ENCODE assay signal across 8 mouse cellular contexts in the genomic region with DNA sequence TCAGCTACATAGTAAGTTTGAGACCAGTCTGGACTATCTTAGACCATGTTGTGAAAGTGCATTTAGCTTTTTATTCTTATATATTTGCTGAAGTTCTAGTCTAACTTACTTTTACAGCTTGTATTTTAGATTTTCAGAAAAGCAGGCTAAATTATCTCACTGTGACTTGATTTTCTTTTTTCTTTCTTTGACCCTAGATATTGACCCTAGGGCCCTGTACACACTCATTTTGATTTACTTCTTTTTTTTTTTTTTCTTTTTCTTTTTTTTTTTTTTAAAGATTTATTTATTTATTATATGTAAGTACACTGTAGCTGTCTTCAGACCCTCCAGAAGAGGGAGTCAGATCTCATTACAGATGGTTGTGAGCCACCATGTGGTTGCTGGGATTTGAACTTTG. TPM values are rescaled to one million over a fixed set of nuclear protein-coding genes. Genes with fewer than 3 reads are reported as not detected.
DNase-seq lines count a peak whose midpoint lies in the region; ATAC-seq and TF ChIP-seq lines count a peak whose summit lies in the region.
"Not testable (repeated sequence)": the region's sequence is repeated elsewhere in the genome, so short reads cannot be mapped to it uniquely, and the experiment has no call there.

No protein-coding gene starts in this region.

- not testable (repeated sequence) for TF ChIP-seq EP300 in MEL (IDR thresholded peaks at IDR 0.05; ENCODE audit: low read depth in 1 of 2, low read length in 2 of 2); liver, postnatal 0 days (IDR thresholded peaks at IDR 0.05; ENCODE audit: low read depth)

- ATAC-seq in heart, embryonic 14.5 days (ENCODE audit: insufficient number of reproducible peaks, insufficient read depth, low FRiP score, low read depth); hindbrain, embryonic 16.5 days; kidney, embryonic 16.5 days (ENCODE audit: low FRiP score, low TSS enrichment); liver, postnatal 0 days; midbrain, embryonic 14.5 days (ENCODE audit: low FRiP score, low TSS enrichment); stomach, embryonic 14.5 days (ENCODE audit: insufficient number of reproducible peaks, insufficient read depth, low FRiP score, low read depth): not testable (repeated sequence)

- not testable (repeated sequence) for TF ChIP-seq RAD21 in MEL (IDR thresholded peaks at IDR 0.05; ENCODE audit: low read depth, low read length)

- not testable (repeated sequence) for H3K4me3 ChIP-seq in MEL (ENCODE audit: control insufficient read depth in 1 of 2, insufficient read depth in 1 of 2, low read depth in 2 of 2, low read length in 2 of 2); hindbrain, embryonic 16.5 days (ENCODE audit: low read length); kidney, embryonic 16.5 days (ENCODE audit: low read length); liver, postnatal 0 days (ENCODE audit: low read depth, low read length); stomach, embryonic 14.5 days (ENCODE audit: low read depth, low read length)
- peak overlapping the region; percentile 64; the same call in 1 of the 2 replicates for H3K4me3 ChIP-seq in forebrain, embryonic 10.5 days
- H3K4me3 ChIP-seq in heart, embryonic 14.5 days (ENCODE audit: control insufficient read depth in 1 of 2, insufficient read depth in 1 of 2, low read depth in 1 of 2, low read length in 2 of 2), result peak overlapping the region in 1 of 2 experiments; percentile 4; a peak in 1 of 4 replicates
- peak overlapping the region; percentile 8; the same call in 1 of the 2 replicates for H3K4me3 ChIP-seq in midbrain, embryonic 14.5 days (replicated peaks; ENCODE audit: low read depth, low read length)

- TF ChIP-seq CTCF in MEL (IDR thresholded peaks at IDR 0.05 in 2 of 3, conservative IDR thresholded peaks at IDR 0.05 in 1 of 3; ENCODE audit: control insufficient read depth in 1 of 3, insufficient read depth in 1 of 3, low read depth in 2 of 3, low read length in 3 of 3, poor library complexity in 1 of 3, severe bottlenecking in 1 of 3); liver, postnatal 0 days (IDR thresholded peaks at IDR 0.05; ENCODE audit: low read depth): not testable (repeated sequence)

- H3K4me2 ChIP-seq in heart, embryonic 14.5 days (ENCODE audit: low read length), result peak overlapping the region; percentile 74
- peak overlapping the region; percentile 29; the same call in 1 of the 2 replicates for H3K4me2 ChIP-seq in hindbrain, embryonic 16.5 days (ENCODE audit: low read length)
- peak overlapping the region; percentile 60; the same call in 1 of the 2 replicates for H3K4me2 ChIP-seq in kidney, embryonic 16.5 days (replicated peaks; ENCODE audit: low read depth, low read length)
- peak overlapping the region; percentile 77 for H3K4me2 ChIP-seq in liver, postnatal 0 days (ENCODE audit: low read depth, low read length)
- H3K4me2 ChIP-seq in midbrain, embryonic 14.5 days (ENCODE audit: low read length), result peak overlapping the region; percentile 83; the same call in 1 of the 2 replicates
- peak overlapping the region; percentile 68; the same call in 1 of the 2 replicates for H3K4me2 ChIP-seq in stomach, embryonic 14.5 days (replicated peaks; ENCODE audit: low read depth, low read length)

- not testable (repeated sequence) for TF ChIP-seq POLR2A in MEL (IDR thresholded peaks at IDR 0.05; ENCODE audit: control insufficient read depth in 1 of 2, insufficient read depth in 1 of 2, low read depth in 1 of 2, low read length in 2 of 2, poor library complexity in 1 of 2)

- peaks cover 2 to 21% of the 10 kb centered on the region in 2 experiments; a peak in 3 of 4 replicates for H3K36me3 ChIP-seq in MEL (ENCODE audit: control insufficient read depth in 1 of 2, insufficient read depth in 2 of 2, low read length in 2 of 2)
- peaks cover 32% of the 10 kb centered on the region for H3K36me3 ChIP-seq in forebrain, embryonic 10.5 days (replicated peaks)
- H3K36me3 ChIP-seq in heart, embryonic 14.5 days (ENCODE audit: control insufficient read depth, insufficient read depth, low read length), result peaks cover 31% of the 10 kb centered on the region
- H3K36me3 ChIP-seq in hindbrain, embryonic 16.5 days (ENCODE audit: control insufficient read depth, insufficient read depth, low read length); liver, postnatal 0 days (replicated peaks; ENCODE audit: insufficient read depth, low read length): not testable (repeated sequence)
- H3K36me3 ChIP-seq in kidney, embryonic 16.5 days (ENCODE audit: insufficient read depth, low read length), result peaks cover 11% of the 10 kb centered on the region
- H3K36me3 ChIP-seq in midbrain, embryonic 14.5 days (ENCODE audit: control insufficient read depth, insufficient read depth, low read length), result peaks cover 23% of the 10 kb centered on the region
- H3K36me3 ChIP-seq in stomach, embryonic 14.5 days (ENCODE audit: control insufficient read depth, insufficient read depth, low read length), result peaks cover 14% of the 10 kb centered on the region

- not testable (repeated sequence) for H3K9ac ChIP-seq in MEL (ENCODE audit: control insufficient read depth, low read depth, low read length, poor library complexity, severe bottlenecking); heart, embryonic 14.5 days (ENCODE audit: low read length); hindbrain, embryonic 16.5 days (ENCODE audit: low read depth, low read length); kidney, embryonic 16.5 days (replicated peaks; ENCODE audit: low read length); liver, postnatal 0 days (replicated peaks); midbrain, embryonic 14.5 days (replicated peaks; ENCODE audit: low read length); stomach, embryonic 14.5 days (replicated peaks; ENCODE audit: low read depth, low read length)

- H3K4me1 ChIP-seq in MEL (ENCODE audit: control insufficient read depth in 1 of 2, insufficient read depth in 2 of 2, low read length in 2 of 2); stomach, embryonic 14.5 days (ENCODE audit: control insufficient read depth, insufficient read depth, low read length): not testable (repeated sequence)
- H3K4me1 ChIP-seq in forebrain, embryonic 10.5 days, result peaks cover 31% of the 10 kb centered on the region
- peaks cover 3 to 22% of the 10 kb centered on the region in 2 experiments; a peak in 3 of 4 replicates for H3K4me1 ChIP-seq in heart, embryonic 14.5 days (ENCODE audit: control insufficient read depth in 2 of 2, insufficient read depth in 2 of 2, low read length in 2 of 2)
- H3K4me1 ChIP-seq in hindbrain, embryonic 16.5 days (ENCODE audit: control insufficient read depth, insufficient read depth, low read depth, low read length), result peaks cover 19% of the 10 kb centered on the region
- peaks cover 25% of the 10 kb centered on the region for H3K4me1 ChIP-seq in kidney, embryonic 16.5 days (ENCODE audit: insufficient read depth, low read length)
- H3K4me1 ChIP-seq in liver, postnatal 0 days (ENCODE audit: insufficient read depth), result peaks cover 21% of the 10 kb centered on the region
- H3K4me1 ChIP-seq in midbrain, embryonic 14.5 days (ENCODE audit: control insufficient read depth, insufficient read depth, low read length), result peaks cover 20% of the 10 kb centered on the region

- peaks cover 38% of the 10 kb centered on the region for H3K79me2 ChIP-seq in MEL (ENCODE audit: control insufficient read depth, insufficient read depth, low read length, poor library complexity)

- not testable (repeated sequence) for DNase-seq in MEL (ENCODE audit: low read depth, low spot score); forebrain, embryonic 10.5 days (ENCODE audit: extremely low spot score, low spot score); liver, postnatal 0 days; midbrain, embryonic 14.5 days

- H3K27me3 ChIP-seq in MEL (ENCODE audit: control insufficient read depth in 1 of 2, insufficient read depth in 2 of 2, low read length in 2 of 2); forebrain, embryonic 10.5 days (ENCODE audit: poor library complexity, severe bottlenecking); heart, embryonic 14.5 days (ENCODE audit: control insufficient read depth, insufficient read depth, low read length); hindbrain, embryonic 16.5 days (replicated peaks; ENCODE audit: control insufficient read depth, insufficient read depth, low read length); kidney, embryonic 16.5 days (ENCODE audit: insufficient read depth, low read length); liver, postnatal 0 days (ENCODE audit: insufficient read depth, low read length); midbrain, embryonic 14.5 days (ENCODE audit: control insufficient read depth, insufficient read depth, low read length); stomach, embryonic 14.5 days (ENCODE audit: control insufficient read depth, insufficient read depth, low read length): not testable (repeated sequence)

- H3K27ac ChIP-seq in MEL (ENCODE audit: control insufficient read depth, low read depth, low read length); forebrain, embryonic 10.5 days; heart, embryonic 14.5 days (replicated peaks in 1 of 2; ENCODE audit: control insufficient read depth in 1 of 2, insufficient read depth in 1 of 2, low read depth in 2 of 2, low read length in 2 of 2); hindbrain, embryonic 16.5 days (ENCODE audit: low read depth, low read length); kidney, embryonic 16.5 days (ENCODE audit: low read length); midbrain, embryonic 14.5 days (replicated peaks; ENCODE audit: low read depth, low read length); stomach, embryonic 14.5 days (ENCODE audit: low read length): not testable (repeated sequence)
- peak overlapping the region; percentile 58; the same call in 1 of the 2 replicates for H3K27ac ChIP-seq in liver, postnatal 0 days (ENCODE audit: low read depth)

- H3K9me3 ChIP-seq in MEL (replicated peaks; ENCODE audit: insufficient read depth, low read length); forebrain, embryonic 10.5 days; heart, embryonic 14.5 days (ENCODE audit: control insufficient read depth, low read length); hindbrain, embryonic 16.5 days (ENCODE audit: control insufficient read depth, low read length); kidney, embryonic 16.5 days (ENCODE audit: low read length); liver, postnatal 0 days (ENCODE audit: low read length); midbrain, embryonic 14.5 days (ENCODE audit: control insufficient read depth, low read length); stomach, embryonic 14.5 days (ENCODE audit: control insufficient read depth, low read depth, low read length): not testable (repeated sequence)

RNA-seq across cellular contexts. Expression of gene Capza1, which starts 2.4 kb away (rescaled TPM):
- 141 and 171 TPM in 2 replicates for total RNA-seq in MEL (2012; rRNA removed)
- polyA plus RNA-seq in MEL (2012; ENCODE audit: insufficient read depth in 1 of 2, insufficient read length in 2 of 2, low read depth in 1 of 2, low replicate concordance in 2 of 2, missing spikeins in 1 of 2), result 100 to 1,000 TPM in 1 of 2 experiments, 10 to 100 TPM in 1; 60.2 to 135 TPM
- 206 and 214 TPM in 2 replicates for polyA plus RNA-seq in forebrain, embryonic 10.5 days (2016; fragmentation: Nextera tagmentation; extraction: Ambion mirVana)
- polyA plus RNA-seq in heart, embryonic 14.5 days (2014; fragmentation: Nextera tagmentation; extraction: Ambion mirVana), result 185 and 187 TPM in 2 replicates
- 141 and 155 TPM in 2 replicates for polyA plus RNA-seq in hindbrain, embryonic 16.5 days (2015; fragmentation: Nextera tagmentation; extraction: Ambion mirVana)
- 194 and 209 TPM in 2 replicates for polyA plus RNA-seq in kidney, embryonic 16.5 days (2015; fragmentation: Nextera tagmentation; extraction: Ambion mirVana)
- 44.1 and 50.9 TPM in 2 replicates for polyA plus RNA-seq in liver, postnatal 0 days (2015; fragmentation: Nextera tagmentation; extraction: Ambion mirVana)
- 144 and 213 TPM in 2 replicates for polyA plus RNA-seq in midbrain, embryonic 14.5 days (2014; fragmentation: Nextera tagmentation; extraction: Ambion mirVana)
- polyA plus RNA-seq in stomach, embryonic 14.5 days (2014; fragmentation: Nextera tagmentation; extraction: Ambion mirVana), result 196 and 202 TPM in 2 replicates

RNA-seq across cellular contexts. Expression of gene St7l, which starts 2.9 kb away (rescaled TPM):
- total RNA-seq in MEL (2012; rRNA removed), result 7.9 and 8.6 TPM in 2 replicates
- polyA plus RNA-seq in MEL (2012; ENCODE audit: insufficient read depth in 1 of 2, insufficient read length in 2 of 2, low read depth in 1 of 2, low replicate concordance in 2 of 2, missing spikeins in 1 of 2), result 1 to 10 TPM in 1 of 2 experiments, not detected in 1; 8.0 TPM
- 30.0 and 33.7 TPM in 2 replicates for polyA plus RNA-seq in forebrain, embryonic 10.5 days (2016; fragmentation: Nextera tagmentation; extraction: Ambion mirVana)
- 24.1 and 28.6 TPM in 2 replicates for polyA plus RNA-seq in heart, embryonic 14.5 days (2014; fragmentation: Nextera tagmentation; extraction: Ambion mirVana)
- 29.9 and 30.2 TPM in 2 replicates for polyA plus RNA-seq in hindbrain, embryonic 16.5 days (2015; fragmentation: Nextera tagmentation; extraction: Ambion mirVana)
- 36.0 and 39.9 TPM in 2 replicates for polyA plus RNA-seq in kidney, embryonic 16.5 days (2015; fragmentation: Nextera tagmentation; extraction: Ambion mirVana)
- polyA plus RNA-seq in liver, postnatal 0 days (2015; fragmentation: Nextera tagmentation; extraction: Ambion mirVana), result 15.8 and 16.4 TPM in 2 replicates
- polyA plus RNA-seq in midbrain, embryonic 14.5 days (2014; fragmentation: Nextera tagmentation; extraction: Ambion mirVana), result 34.4 and 40.1 TPM in 2 replicates
- 34.5 and 50.6 TPM in 2 replicates for polyA plus RNA-seq in stomach, embryonic 14.5 days (2014; fragmentation: Nextera tagmentation; extraction: Ambion mirVana)

RNA-seq across cellular contexts. Expression of gene Mov10, which starts 48.3 kb away (rescaled TPM):
- total RNA-seq in MEL (2012; rRNA removed), result 7.1 and 7.6 TPM in 2 replicates
- polyA plus RNA-seq in MEL (2012; ENCODE audit: insufficient read depth in 1 of 2, insufficient read length in 2 of 2, low read depth in 1 of 2, low replicate concordance in 2 of 2, missing spikeins in 1 of 2), result 10 to 100 TPM in 1 of 2 experiments, not detected in 1; 32.5 TPM
- 16.8 and 19.5 TPM in 2 replicates for polyA plus RNA-seq in forebrain, embryonic 10.5 days (2016; fragmentation: Nextera tagmentation; extraction: Ambion mirVana)
- polyA plus RNA-seq in heart, embryonic 14.5 days (2014; fragmentation: Nextera tagmentation; extraction: Ambion mirVana), result 20.9 and 22.1 TPM in 2 replicates
- 9.1 and 12.4 TPM in 2 replicates for polyA plus RNA-seq in hindbrain, embryonic 16.5 days (2015; fragmentation: Nextera tagmentation; extraction: Ambion mirVana)
- polyA plus RNA-seq in kidney, embryonic 16.5 days (2015; fragmentation: Nextera tagmentation; extraction: Ambion mirVana), result 60.4 and 61.5 TPM in 2 replicates
- 36.1 and 37.3 TPM in 2 replicates for polyA plus RNA-seq in liver, postnatal 0 days (2015; fragmentation: Nextera tagmentation; extraction: Ambion mirVana)
- 3.6 and 6.6 TPM in 2 replicates for polyA plus RNA-seq in midbrain, embryonic 14.5 days (2014; fragmentation: Nextera tagmentation; extraction: Ambion mirVana)
- polyA plus RNA-seq in stomach, embryonic 14.5 days (2014; fragmentation: Nextera tagmentation; extraction: Ambion mirVana), result 68.6 and 74.7 TPM in 2 replicates

Comparison
In these comparisons a context has a peak if more than half of its experiments do, and no peak if none do; other contexts are left out.
1. H3K4me2 ChIP-seq: peak in every context shown above with its lines; median percentile 83 in midbrain, embryonic 14.5 days; 77 in liver, postnatal 0 days; 74 in heart, embryonic 14.5 days; 68 in stomach, embryonic 14.5 days; 60 in kidney, embryonic 16.5 days; 29 in hindbrain, embryonic 16.5 days.